Mouse (Mus musculus) lung, postnatal 0 days (tissue): ENCODE data around the gene Trub1. TPM values are rescaled to one million over a fixed set of nuclear protein-coding genes. Genes with fewer than 3 reads are reported as not detected.

Source experiments
- ATAC-seq: fragments of 200-750 bp; cut with Nextera tagmentation; 2 replicates; pipeline ENCODE4 v1.8.0; 2017; ENCODE audit warnings: moderate library complexity
- DNase-seq: peaks from one replicate; pipeline ENCODE4 v3.0.0-alpha.2; 2016; ENCODE audit warnings: low spot score
- H3K27ac ChIP-seq: fragments of 300-500 bp; sonication (generic); 2 replicates; pipeline ENCODE4 v1.5.1; 2014; ENCODE audit warnings: antibody characterized with exemption, mild to moderate bottlenecking, low read length, mixed read lengths
- H3K27me3 ChIP-seq: fragments of 300-500 bp; sonication (generic); replicated peaks from 2 replicates; pipeline ENCODE4 v1.6.1; 2014; ENCODE audit warnings: low read length, mixed read lengths; ENCODE audit not compliant: insufficient read depth
- H3K36me3 ChIP-seq: fragments of 300-500 bp; sonication (generic); 2 replicates; pipeline ENCODE4 v1.6.1; 2014; ENCODE audit warnings: low read length, mixed read lengths; ENCODE audit not compliant: insufficient read depth
- H3K4me1 ChIP-seq: fragments of 300-500 bp; sonication (generic); 2 replicates; pipeline ENCODE4 v1.6.1; 2014; ENCODE audit warnings: antibody characterized with exemption, low read depth, low read length, mixed read lengths; ENCODE audit not compliant: insufficient read depth
- H3K4me2 ChIP-seq: fragments of 300-500 bp; sonication (generic); replicated peaks from 2 replicates; pipeline ENCODE4 v1.6.1; 2014; ENCODE audit warnings: low read depth, mild to moderate bottlenecking, low read length, moderate library complexity, mixed read lengths
- H3K4me3 ChIP-seq: fragments of 300-500 bp; sonication (generic); 2 replicates; pipeline ENCODE4 v1.5.1; 2014; ENCODE audit warnings: low read depth, low read length
- H3K9ac ChIP-seq: fragments of 300-500 bp; sonication (generic); replicated peaks from 2 replicates; pipeline ENCODE4 v1.6.1; 2014; ENCODE audit warnings: low read depth, mild to moderate bottlenecking
- H3K9me3 ChIP-seq: fragments of 300-500 bp; sonication (generic); 2 replicates; pipeline ENCODE4 v1.6.1; 2016; ENCODE audit warnings: low read length, mixed read lengths
- CTCF ChIP-seq: IDR thresholded peaks from 2 replicates; pipeline ENCODE4 v1.5.1; 2016; ENCODE audit warnings: antibody characterized with exemption, mild to moderate bottlenecking
- EP300 ChIP-seq: IDR thresholded peaks from 2 replicates; pipeline ENCODE4 v1.6.1; 2016; ENCODE audit warnings: antibody characterized with exemption, mild to moderate bottlenecking, control low read depth
- WGBS: fragments of 180-500 bp; shearing (Covaris S2); extraction: QIAGEN DNeasy Blood & Tissue Kit; methylation state at CpG from one replicate; pipeline ENCODE4 v1.1.7; 2014; 5-methylcytosine and 5-hydroxymethylcytosine counted together
- polyA plus RNA-seq: library from polyadenylated mRNA; unstranded; fragments of >200 nt; fragmentation: Nextera tagmentation; extraction: Ambion mirVana; gene quantifications from 2 replicates; pipeline ENCODE4 v1.2.1, GENCODE M21; 2015

Trub1 gene
- polyA plus RNA-seq, 1 experiment from 2014 or later = 9.0 TPM

GRCm38 (mm10) chr19:57450849-57451248 lies 1.9 kb upstream of the Trub1 start:
- H3K4me2 ChIP-seq = no peak overlapping the region
- H3K9me3 ChIP-seq = no peaks in the 10 kb centered on the region
- TF ChIP-seq CTCF = no peak
- TF ChIP-seq EP300 = no peak
- H3K27ac ChIP-seq = no peak overlapping the region
- DNase-seq = no peak
- H3K4me3 ChIP-seq = no peak overlapping the region
- H3K9ac ChIP-seq = no peak overlapping the region
- 67% methylated on average over 1 of the region's 1 CpGs for WGBS
- H3K27me3 ChIP-seq = no peaks in the 10 kb centered on the region
- no peak for ATAC-seq
- no peaks in the 10 kb centered on the region for H3K36me3 ChIP-seq
- H3K4me1 ChIP-seq = peaks cover 7% of the 10 kb centered on the region; the same call in 1 of the 2 replicates

- 96% methylated on average over 4 of the region's 4 CpGs for WGBS
- H3K36me3 ChIP-seq = no peaks in the 10 kb centered on the region
- ATAC-seq (no peak), DNase-seq (no peak)
- no peak for TF ChIP-seq CTCF
- no peak for TF ChIP-seq EP300
- H3K4me1 ChIP-seq = peaks cover 5% of the 10 kb centered on the region; the same call in 1 of the 2 replicates
- no peak overlapping the region for H3K9ac ChIP-seq
- H3K4me2 ChIP-seq = no peak overlapping the region
- no peaks in the 10 kb centered on the region for H3K9me3 ChIP-seq
- H3K27ac ChIP-seq = no peak overlapping the region
- H3K27me3 ChIP-seq = no peaks in the 10 kb centered on the region
- no peak overlapping the region for H3K4me3 ChIP-seq
Observed at GRCm38 (mm10) chr19:57451762-57452161, 950 bp upstream of the Trub1 start.

- no peaks in the 10 kb centered on the region for H3K36me3 ChIP-seq
- DNase-seq (no peak), ATAC-seq (peak; percentile 13)
- WGBS = 4% methylated on average over 6 of the region's 6 CpGs
- peak overlapping the region; percentile 66 for H3K4me2 ChIP-seq
- H3K9me3 ChIP-seq = no peaks in the 10 kb centered on the region
- H3K27me3 ChIP-seq = no peaks in the 10 kb centered on the region
- H3K27ac ChIP-seq = peak overlapping the region; percentile 43; the same call in 1 of the 2 replicates
- peaks cover 5% of the 10 kb centered on the region; the same call in 1 of the 2 replicates for H3K4me1 ChIP-seq
- TF ChIP-seq CTCF (no peak), EP300 (no peak)
- peak overlapping the region; percentile 79 for H3K9ac ChIP-seq
- H3K4me3 ChIP-seq = peak overlapping the region; percentile 80
Observed at GRCm38 (mm10) chr19:57453218-57453600, 497 bp downstream of the Trub1 start.

GRCm38 (mm10) chr19:57455286-57455960 lies 2.7 kb downstream of the Trub1 start:
- no peak overlapping the region for H3K9ac ChIP-seq
- WGBS = 95% methylated on average over 25 of the region's 25 CpGs
- H3K4me3 ChIP-seq = no peak overlapping the region
- peaks cover 5% of the 10 kb centered on the region; the same call in 1 of the 2 replicates for H3K4me1 ChIP-seq
- no peak overlapping the region for H3K27ac ChIP-seq
- ATAC-seq (no peak), DNase-seq (no peak)
- no peak overlapping the region for H3K4me2 ChIP-seq
- no peaks in the 10 kb centered on the region for H3K9me3 ChIP-seq
- no peaks in the 10 kb centered on the region for H3K36me3 ChIP-seq
- no peak for TF ChIP-seq CTCF
- TF ChIP-seq EP300 = no peak
- H3K27me3 ChIP-seq = no peaks in the 10 kb centered on the region

- Histone ChIP-seq H3K9me3 (no peaks in the 10 kb centered on the region), H3K9ac (no peak overlapping the region), H3K4me3 (no peak overlapping the region), H3K4me2 (no peak overlapping the region), H3K36me3 (no peaks in the 10 kb centered on the region), H3K4me1 (peaks cover 5% of the 10 kb centered on the region; the same call in 1 of the 2 replicates), H3K27me3 (no peaks in the 10 kb centered on the region), H3K27ac (no peak overlapping the region)
- WGBS = 68% methylated on average over 2 of the region's 2 CpGs
- ATAC-seq (no peak), DNase-seq (peak; percentile 32)
- no peak for TF ChIP-seq EP300
- TF ChIP-seq CTCF = peak; percentile 79
Observed at GRCm38 (mm10) chr19:57457075-57457474, 4.4 kb downstream of the Trub1 start.

- Histone ChIP-seq H3K27ac (no peak overlapping the region), H3K4me3 (no peak overlapping the region), H3K9me3 (no peaks in the 10 kb centered on the region), H3K4me1 (no peaks in the 10 kb centered on the region), H3K27me3 (no peaks in the 10 kb centered on the region), H3K36me3 (no peaks in the 10 kb centered on the region), H3K9ac (no peak overlapping the region), H3K4me2 (no peak overlapping the region)
- WGBS = 87% methylated on average over 8 of the region's 8 CpGs
- ATAC-seq (no peak), DNase-seq (no peak)
- no peak for TF ChIP-seq EP300
- no peak for TF ChIP-seq CTCF
Observed at GRCm38 (mm10) chr19:57463741-57464140, 11.0 kb downstream of the Trub1 start.
